Mouse (Mus musculus): ENCODE results near the gene Lmntd1.

Gene Lmntd1

GRCm38 (mm10) chr6:145614219-145614618 lies at the start of gene Lmntd1:
TSS of gene Lmntd1 (minus strand) at chr6:145614319.
- no peak for DNase-seq

GRCm38 (mm10) chr6:145660943-145661342 lies 46.8 kb upstream of the Lmntd1 start:
- no peak for DNase-seq

GRCm38 (mm10) chr6:145659116-145659515 lies 45.0 kb upstream of the Lmntd1 start:
- DNase-seq: no peak

GRCm38 (mm10) chr6:145656740-145657591 lies 42.8 kb upstream of the Lmntd1 start:
- DNase-seq: no peak

DNA sequence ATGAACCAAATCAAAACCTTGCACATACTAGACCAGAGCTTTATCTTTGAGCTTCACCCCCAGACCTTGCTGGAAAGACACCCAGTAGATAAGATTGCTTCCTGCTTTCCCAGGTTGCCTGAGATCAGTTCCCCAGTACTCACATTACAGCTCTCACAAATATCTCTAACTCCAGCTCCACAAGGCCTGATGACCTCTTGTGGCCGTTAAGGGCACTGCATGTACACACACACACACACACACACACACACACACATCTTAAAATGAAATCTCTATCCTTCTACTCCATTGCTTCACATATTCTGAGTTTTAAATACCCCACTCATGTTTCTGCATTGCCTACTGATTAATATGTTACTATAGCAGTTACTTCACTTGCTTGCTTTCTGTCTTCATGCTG lies 41.6 kb upstream of the Lmntd1 start:
- no peak for DNase-seq

DNA sequence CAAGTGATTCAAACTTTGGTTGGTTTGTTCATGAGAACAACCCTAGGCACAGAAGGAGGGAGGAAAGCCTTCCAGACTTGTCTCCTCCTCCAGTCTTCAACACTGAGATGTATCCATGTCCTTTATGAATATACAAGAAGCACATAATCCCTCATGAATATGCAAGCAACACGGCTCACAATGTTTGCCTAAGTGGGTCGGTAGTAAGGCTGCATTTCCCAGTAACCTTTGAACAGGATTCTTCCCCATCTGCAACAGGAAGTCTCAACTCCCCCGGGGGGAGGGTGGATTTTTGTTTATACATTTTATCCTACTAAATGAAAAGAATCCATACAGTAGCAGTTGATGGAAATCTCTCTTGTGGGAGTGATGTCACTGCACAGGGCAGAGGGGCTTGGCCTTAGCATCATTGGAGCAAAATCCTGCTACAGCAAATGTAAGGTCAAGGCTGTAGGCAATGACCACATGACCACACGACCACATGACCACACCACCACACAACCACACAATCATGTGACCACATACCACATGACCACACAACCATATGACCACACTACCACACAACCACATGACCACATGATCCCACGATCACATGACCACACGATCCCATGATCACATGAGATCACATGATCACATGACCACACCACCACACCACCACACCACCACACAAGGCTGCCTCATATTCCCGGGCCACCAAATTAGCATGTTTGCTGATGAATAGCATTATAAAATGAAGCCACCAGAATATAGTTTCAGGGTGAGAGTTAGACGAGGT lies 40.1 kb upstream of the Lmntd1 start:
- no peak for DNase-seq

DNA sequence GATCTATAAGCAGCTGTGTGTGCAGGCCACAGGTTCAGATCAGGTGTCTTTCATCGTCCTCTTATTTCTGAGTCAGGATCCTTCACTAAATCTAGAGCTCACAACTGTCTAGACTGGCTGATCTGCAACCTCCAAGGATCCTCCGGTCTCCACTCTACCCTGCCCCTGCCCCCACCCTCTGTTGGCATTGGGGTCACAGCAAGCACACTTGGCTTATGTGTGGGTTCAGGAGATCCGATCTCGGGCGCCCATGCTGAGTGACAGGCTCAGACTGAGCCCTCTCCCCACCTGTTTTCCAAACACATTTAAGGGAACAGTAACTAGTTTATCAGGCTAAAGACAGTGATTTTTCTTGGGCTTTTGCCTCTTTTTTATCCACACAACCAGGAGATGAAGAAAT lies 39.5 kb upstream of the Lmntd1 start:
- no peak for DNase-seq

DNA sequence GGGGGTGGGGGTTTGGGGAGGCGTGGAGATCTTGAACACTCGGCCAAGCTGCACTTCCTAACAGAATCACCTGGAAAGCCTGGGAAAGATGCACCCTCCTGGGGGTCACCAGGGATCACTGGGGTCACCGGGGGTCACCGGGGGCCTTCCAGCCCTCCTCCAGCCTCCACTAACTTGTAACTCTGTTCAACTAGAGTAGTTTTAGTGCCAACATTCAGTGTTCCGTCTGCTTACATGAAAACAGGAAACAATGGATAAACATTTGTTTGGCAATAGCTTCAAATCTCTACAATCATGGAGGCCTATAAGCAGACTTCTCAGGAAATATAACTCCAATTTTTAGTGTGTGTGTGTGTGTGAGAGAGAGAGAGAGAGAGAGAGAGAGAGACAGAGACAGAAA lies 38.9 kb upstream of the Lmntd1 start:
- DNase-seq: no peak

DNA sequence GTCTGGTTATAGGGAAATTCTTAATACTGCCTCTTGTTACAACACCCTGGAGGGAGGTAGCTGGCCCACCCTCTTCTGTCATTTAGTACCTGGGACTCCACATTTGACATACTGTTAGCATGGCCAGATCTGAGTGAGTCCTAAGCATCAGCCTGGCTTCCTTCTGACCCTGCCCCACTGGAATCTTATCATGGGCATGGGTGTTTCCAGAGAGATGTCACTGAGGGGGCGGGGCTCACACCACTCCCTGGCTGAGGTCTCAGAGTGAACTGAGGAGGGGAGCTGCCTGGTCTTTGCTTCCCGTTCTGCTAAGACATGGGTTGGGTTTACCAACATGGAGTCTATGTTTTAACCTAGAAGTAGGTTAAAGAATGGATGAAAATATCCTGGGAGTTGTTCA lies 37.9 kb upstream of the Lmntd1 start:
- no peak for DNase-seq

DNA sequence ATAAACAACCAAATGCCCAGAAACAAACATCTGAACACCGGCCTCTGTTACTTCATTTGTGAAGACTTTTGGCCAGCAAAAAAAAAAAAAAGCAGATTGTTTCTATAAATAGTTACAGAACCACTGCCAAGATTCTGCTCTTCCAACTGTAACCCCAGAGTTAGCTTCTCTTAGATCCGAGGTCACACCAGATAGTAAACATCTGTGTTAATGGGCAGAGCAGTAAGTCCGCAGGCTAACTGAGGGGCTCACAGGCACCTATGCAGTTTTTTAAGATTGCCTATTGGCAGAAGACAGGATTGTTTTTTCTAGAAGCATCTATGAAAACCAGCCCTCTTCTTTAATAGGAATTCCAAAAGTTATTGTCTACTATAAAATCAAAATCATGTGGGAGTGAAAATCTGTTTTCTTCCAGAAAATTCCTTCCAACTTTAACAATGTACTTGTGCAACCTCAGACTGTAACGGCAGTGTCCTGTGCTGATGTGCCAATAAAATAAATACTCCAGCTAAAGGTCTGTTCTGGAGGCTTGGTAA lies 26.9 kb upstream of the Lmntd1 start:
- DNase-seq: no peak

- DNase-seq: no peak
Measured at GRCm38 (mm10) chr6:145638248-145638647, 24.1 kb upstream of the Lmntd1 start.

DNA sequence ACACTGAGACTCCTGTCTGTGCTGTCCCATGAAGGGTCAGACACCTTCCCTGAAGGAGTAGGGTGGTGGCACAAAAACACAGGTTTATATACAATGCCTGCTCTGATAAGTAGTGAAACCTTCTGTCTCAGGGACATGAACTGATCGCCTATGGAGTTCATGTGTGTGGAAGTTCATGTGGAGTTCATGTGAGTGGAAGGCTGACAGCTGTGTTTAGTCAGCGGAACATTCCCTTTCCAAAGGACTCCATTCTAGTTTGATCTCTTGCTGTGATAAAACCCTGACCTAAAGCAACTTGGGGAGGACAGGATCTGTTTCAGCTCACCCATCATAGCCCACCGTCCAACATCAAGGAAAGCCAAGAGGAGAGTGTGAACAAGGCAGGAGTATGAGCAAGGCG lies 22.6 kb upstream of the Lmntd1 start:
- DNase-seq: no peak

- DNase-seq: no peak
Measured at GRCm38 (mm10) chr6:145634454-145634853, 20.3 kb upstream of the Lmntd1 start.

GRCm38 (mm10) chr6:145630269-145630668 lies 16.1 kb upstream of the Lmntd1 start:
- no peak for DNase-seq

GRCm38 (mm10) chr6:145623141-145623540 lies 9.0 kb upstream of the Lmntd1 start:
- DNase-seq: no peak

DNA sequence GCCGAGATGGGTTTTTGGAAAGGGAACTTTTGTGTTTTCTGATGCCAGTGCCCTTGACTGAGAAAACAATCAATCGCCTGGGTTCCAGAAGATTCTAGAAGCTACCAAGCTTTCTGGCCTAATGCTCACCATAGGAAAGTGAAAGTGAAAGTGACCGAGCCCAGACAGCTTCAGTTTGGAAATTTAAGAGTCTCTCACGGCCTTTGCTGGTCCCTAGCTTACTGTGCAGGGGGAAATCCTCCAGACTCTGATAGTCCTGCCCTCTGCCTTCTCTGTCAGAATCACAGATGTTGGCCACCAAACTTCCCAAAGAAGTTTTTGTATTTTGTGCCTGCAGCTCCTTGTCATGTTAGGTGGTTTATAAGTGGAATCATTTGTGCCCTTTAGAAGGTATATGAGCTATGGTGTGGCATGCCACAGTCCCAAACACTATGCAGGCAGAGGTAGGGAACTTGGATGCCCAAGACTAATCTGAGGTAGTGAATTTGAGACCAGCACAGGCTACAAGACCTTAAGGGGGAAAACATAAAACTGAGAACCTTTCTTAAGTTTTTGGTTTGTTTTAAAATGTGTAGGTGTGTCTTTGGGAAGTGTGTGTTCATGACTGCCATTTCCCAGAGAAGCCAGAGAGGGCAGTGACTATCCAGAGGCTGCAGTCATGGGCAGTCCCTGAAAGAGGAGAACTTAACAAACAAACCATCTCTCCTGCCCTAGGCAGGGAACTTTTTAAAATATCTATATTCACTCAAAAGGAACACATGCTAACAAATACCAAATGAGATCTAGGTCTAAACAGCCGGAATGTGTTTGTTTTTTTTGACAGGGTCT lies 2.5 kb upstream of the Lmntd1 start:
- DNase-seq: no peak

DNA sequence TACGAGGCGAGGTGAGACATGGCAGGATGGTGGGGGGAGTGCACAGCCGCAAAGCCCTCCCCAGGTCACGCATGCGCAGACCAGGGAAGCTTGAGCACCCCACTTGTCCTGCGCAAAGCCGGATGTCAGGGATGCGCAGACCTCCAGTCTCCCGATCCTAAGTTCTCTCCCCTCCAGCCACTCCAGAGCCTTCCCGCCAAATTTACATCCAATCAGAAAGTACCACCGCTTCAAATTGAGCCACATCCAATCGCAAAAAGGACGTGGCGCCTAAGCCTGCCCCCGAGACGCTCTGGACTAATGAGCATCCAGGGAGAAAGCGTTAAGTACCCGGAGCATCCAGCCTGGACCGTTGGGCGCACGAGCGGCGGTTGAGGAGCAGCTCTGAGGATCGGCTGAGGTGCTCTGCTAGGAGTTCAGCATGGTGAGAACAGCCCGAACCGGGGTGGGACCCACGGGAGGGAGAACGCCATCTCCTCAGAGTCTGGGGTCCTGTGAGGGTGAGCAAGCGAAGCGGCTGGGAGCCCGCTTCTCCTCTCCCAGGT lies 1.6 kb upstream of the Lmntd1 start, which contains the start of gene Tuba3b:
Gene Tuba3b, plus strand, starts transcription at position 92 of the 545 bp plus-strand sequence.
- DNase-seq: no peak

DNA sequence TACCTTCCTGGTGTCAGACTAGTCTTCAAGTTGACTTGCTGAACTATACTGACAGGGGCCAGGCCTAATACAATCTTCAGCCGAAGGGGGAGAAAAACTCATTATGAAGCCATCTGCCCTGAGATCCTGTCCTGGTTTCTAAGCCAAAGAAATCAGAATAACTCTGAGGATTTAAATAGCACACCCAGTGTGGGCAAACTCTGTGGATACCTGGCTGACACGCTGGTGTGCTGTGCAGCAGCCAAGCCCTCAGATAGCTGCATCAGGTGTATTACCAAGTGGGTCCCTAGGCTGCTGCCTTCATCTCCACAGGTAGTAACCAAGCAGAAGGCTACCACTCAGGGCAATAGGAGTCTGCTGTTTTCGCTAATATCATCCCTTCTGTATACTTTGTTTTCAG lies 1.5 kb downstream of the Lmntd1 start:
- DNase-seq: no peak

GRCm38 (mm10) chr6:145610901-145611300 lies 3.2 kb downstream of the Lmntd1 start:
- DNase-seq: no peak

GRCm38 (mm10) chr6:145608693-145609092 lies 5.4 kb downstream of the Lmntd1 start:
- no peak for DNase-seq

GRCm38 (mm10) chr6:145607746-145608145 lies 6.4 kb downstream of the Lmntd1 start:
- DNase-seq: no peak

GRCm38 (mm10) chr6:145605203-145605602 lies 8.9 kb downstream of the Lmntd1 start:
- no peak for DNase-seq

DNA sequence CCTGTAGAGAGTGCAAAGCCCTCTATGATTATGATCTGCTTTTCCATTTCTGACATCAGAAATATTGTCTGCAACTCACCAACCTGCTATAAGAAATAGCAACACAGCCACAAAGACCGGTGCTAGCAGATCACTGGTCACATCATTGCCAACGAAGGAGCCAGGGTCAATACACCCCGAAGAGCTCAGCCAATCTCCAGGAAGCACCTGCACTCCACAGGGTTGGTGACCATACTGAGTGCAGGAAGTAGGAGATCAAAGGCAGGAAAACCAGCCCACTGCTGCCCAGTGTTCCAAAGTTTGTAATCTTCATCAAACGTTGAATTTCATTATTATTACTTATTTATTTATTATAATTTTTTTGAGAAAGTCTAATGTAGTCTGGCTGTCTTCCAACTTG lies 9.5 kb downstream of the Lmntd1 start:
- DNase-seq: no peak
